Mouse (Mus musculus) cortical plate, adult 2 months (tissue): ENCODE measurements around the gene Ddx5. TPM values are rescaled to one million over a fixed set of nuclear protein-coding genes. Genes with fewer than 3 reads are reported as not detected.

Experiments used
- H3K27ac ChIP-seq: fragments of 200-500 bp; 2 replicates; pipeline ENCODE4 v1.5.1; 2012; ENCODE audit warnings: low read length, control low read depth, inconsistent platforms; ENCODE audit not compliant: insufficient read depth
- H3K4me1 ChIP-seq: fragments of 200-500 bp; 2 replicates; pipeline ENCODE4 v1.6.1; 2011; ENCODE audit warnings: low read length; ENCODE audit not compliant: control insufficient read depth, insufficient read depth
- H3K4me3 ChIP-seq: fragments of 200-500 bp; 2 replicates; pipeline ENCODE4 v1.5.1; 2011; ENCODE audit warnings: mild to moderate bottlenecking, low read length, control low read depth; ENCODE audit not compliant: insufficient read depth
- CTCF ChIP-seq: fragments of 200-500 bp; IDR thresholded peaks from 2 replicates; pipeline ENCODE4 v1.5.1; 2011; ENCODE audit warnings: mild to moderate bottlenecking, control low read depth, low read length; ENCODE audit not compliant: insufficient read depth; ENCODE audit errors: extremely low read depth
- POLR2A ChIP-seq: fragments of 200-500 bp; IDR thresholded peaks from 2 replicates; pipeline ENCODE4 v1.6.1; 2011; ENCODE audit warnings: mild to moderate bottlenecking, low read length, control low read depth; ENCODE audit not compliant: insufficient read depth; ENCODE audit errors: extremely low read depth
- polyA plus RNA-seq: library from polyadenylated mRNA; depleted of rRNA; stranded (reverse); fragments of >200 nt; gene quantifications from 2 replicates; pipeline ENCODE4 v1.2.3, GENCODE M21; 2012; rRNA removed

Ddx5 gene
- 408 and 412 TPM in 2 replicates for polyA plus RNA-seq

DNA sequence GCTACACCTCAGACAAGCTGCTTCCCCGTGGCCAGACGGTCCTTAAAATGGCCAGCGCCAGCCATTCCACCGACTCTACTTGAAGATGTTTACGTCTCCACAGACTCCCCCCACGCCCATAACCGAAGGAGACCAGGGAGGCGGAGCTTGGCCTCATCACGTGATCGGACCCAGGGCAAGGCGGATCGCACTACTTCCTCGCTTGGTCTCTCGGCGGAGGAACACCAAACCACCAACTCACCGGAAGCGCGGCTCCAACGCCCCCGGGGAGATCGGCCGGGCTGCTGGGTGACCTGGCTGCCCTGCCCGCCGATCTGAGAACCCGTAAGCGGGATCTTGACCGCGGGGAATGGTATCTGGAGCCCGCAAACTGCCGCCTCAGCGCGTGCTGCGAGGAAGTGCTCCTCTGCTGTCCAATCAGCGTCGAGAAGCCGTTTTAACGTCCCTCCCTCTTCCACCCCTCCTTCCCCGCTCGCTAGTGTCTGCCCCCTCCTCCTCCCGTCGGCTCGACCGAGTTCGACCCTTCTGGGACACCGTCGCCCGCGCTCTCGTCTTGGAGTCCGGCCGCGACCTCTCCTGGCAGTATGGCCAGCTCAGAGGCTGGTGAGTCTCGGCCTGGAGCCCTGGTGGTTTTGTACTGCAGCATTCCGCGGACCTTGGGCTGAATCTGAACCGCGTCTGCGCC is at the start of gene Ddx5, which contains the start of gene Cep95:
Ddx5 (minus strand) TSS at position 411 of the 685 bp plus-strand sequence.
Cep95 (plus strand) TSS at position 478 of the 685 bp plus-strand sequence.
- Histone ChIP-seq H3K27ac (peak within 1 kb of the TSS; percentile 99), H3K4me3 (peak within 1 kb of the TSS; percentile 68), H3K4me1 (0 out of 2 replicates have a peak, but pooled peaks cover 2% of the 10 kb centered on the region)
- no peak for TF ChIP-seq CTCF
- TF ChIP-seq POLR2A: peak; percentile 85

DNA sequence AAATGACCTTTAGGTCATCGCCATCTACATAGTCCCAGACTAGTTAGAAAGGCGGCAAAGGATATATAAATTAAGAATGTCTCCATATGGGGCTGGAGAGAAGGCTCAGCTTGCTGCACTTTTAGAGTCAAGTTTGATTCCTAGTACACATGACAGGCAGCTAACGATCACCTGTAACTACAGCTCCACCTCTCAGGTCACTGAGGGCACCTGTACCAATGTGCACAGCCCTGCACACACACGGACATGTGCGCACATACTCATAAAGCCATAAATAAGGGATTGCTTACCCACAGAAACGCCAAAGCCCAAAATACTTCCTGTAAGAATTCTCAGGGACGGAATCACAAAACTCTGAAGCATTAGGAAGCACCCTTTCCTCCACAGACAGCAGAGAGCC is 39.1 kb upstream of the Ddx5 start:
- Histone ChIP-seq H3K4me1 (peaks cover 3% of the 10 kb centered on the region; the same call in 1 of the 2 replicates), H3K4me3 (no peak overlapping the region), H3K27ac (no peak overlapping the region)
- TF ChIP-seq POLR2A: no peak
- TF ChIP-seq CTCF: no peak

DNA sequence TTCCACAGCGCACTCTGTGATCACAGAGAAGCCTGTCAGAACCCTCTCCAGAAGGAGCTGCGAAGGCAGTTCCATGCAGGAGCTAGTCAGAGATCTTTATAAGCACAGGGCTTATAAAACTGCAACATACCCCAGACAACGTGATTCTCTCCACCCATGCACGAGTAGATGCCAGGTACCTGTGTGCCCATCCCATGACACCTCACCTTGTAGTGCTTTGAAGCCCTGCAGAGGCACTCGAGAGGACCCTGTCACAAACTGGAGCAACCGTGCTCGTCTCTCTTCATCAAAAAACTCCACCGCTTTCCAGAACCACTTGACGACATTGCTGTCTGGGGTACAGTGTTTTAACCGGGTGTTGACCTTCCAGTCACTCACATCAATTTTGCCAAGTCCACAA is 35.4 kb upstream of the Ddx5 start:
- 0 out of 2 replicates have a peak overlapping the region, but pooled peaks have one; percentile 48 for H3K27ac ChIP-seq
- no peak for TF ChIP-seq CTCF
- TF ChIP-seq POLR2A: no peak
- H3K4me1 ChIP-seq: peaks cover 12% of the 10 kb centered on the region
- H3K4me3 ChIP-seq: no peak overlapping the region

GRCm38 (mm10) chr11:106823741-106824140 is 34.8 kb upstream of the Ddx5 start:
- Histone ChIP-seq H3K27ac (0 out of 2 replicates have a peak overlapping the region, but pooled peaks have one; percentile 48), H3K4me3 (no peak overlapping the region), H3K4me1 (peaks cover 14% of the 10 kb centered on the region)
- TF ChIP-seq POLR2A (no peak), CTCF (no peak)

DNA sequence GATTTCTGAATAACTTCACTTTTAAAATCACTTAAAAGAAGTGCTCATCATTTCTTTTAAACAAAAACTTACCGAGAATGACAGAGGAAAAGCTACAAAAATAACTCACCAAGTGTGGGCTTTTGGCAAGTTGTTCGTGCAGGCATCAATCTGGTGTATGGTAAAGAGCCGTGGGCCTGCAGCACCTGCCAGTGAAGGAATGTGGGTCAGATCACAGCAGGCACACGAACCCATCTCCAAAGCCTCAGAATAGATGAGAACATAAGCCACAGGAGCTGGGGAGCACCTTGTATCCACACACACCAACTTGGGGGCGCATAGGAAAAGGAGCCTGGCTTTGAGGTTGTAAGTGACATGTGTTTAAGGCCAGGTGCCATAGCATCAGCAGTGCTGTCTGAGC is 33.9 kb upstream of the Ddx5 start:
- H3K4me3 ChIP-seq: no peak overlapping the region
- TF ChIP-seq CTCF: no peak
- TF ChIP-seq POLR2A: no peak
- H3K4me1 ChIP-seq: peaks cover 15% of the 10 kb centered on the region
- peak overlapping the region; percentile 12; the same call in 1 of the 2 replicates for H3K27ac ChIP-seq

- Histone ChIP-seq H3K4me3 (no peak overlapping the region), H3K4me1 (peaks cover 17% of the 10 kb centered on the region), H3K27ac (peak overlapping the region; percentile 12; the same call in 1 of the 2 replicates)
- TF ChIP-seq POLR2A: no peak
- TF ChIP-seq CTCF: no peak
These were observed 33.5 kb upstream of the Ddx5 start for GRCm38 (mm10) chr11:106822491-106822890.

DNA sequence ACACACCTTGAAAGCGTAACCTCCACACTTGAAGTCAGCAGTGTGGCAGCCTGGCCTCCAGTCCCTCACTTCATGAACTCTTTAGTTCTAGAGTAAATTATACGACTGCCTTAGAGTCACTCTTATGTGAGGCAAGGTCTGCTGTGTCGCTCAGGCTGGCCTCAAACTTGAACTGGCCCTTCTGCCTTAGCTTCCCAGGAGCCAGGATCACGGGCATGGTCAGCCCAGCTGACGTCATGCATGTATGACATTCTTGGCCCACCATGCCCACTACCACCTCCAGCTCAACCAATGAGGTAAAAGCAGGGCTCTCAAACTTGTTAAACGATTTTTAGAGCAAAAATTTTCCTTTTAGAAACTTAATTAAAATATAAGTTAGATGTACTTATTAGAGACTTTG is 32.4 kb upstream of the Ddx5 start:
- Histone ChIP-seq H3K4me3 (no peak overlapping the region), H3K4me1 (peaks cover 18% of the 10 kb centered on the region), H3K27ac (no peak overlapping the region)
- no peak for TF ChIP-seq CTCF
- TF ChIP-seq POLR2A: no peak

GRCm38 (mm10) chr11:106820972-106821371 is 32.0 kb upstream of the Ddx5 start:
- Histone ChIP-seq H3K4me3 (no peak overlapping the region), H3K4me1 (peaks cover 18% of the 10 kb centered on the region), H3K27ac (no peak overlapping the region)
- TF ChIP-seq POLR2A: no peak
- no peak for TF ChIP-seq CTCF

DNA sequence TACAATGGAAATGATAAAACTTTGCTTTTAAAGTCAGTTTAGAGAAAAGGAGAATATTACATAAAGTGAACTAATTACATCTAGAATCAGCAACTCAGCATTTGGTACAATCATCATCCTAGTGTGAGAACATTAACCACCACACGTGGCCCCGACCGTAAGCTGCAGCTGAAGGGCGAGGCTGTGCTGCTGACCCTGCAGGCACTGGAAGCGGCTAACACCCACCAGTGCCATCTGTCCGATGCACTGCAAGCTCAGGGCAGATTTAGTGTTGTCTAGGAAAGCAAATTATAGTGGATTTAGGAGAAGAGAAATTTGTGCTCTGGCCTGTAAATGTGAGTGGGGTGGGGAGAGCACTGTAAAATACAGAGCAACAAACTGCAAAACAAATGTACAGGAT is 31.3 kb upstream of the Ddx5 start:
- no peak overlapping the region for H3K4me3 ChIP-seq
- H3K4me1 ChIP-seq: peaks cover 22% of the 10 kb centered on the region
- TF ChIP-seq POLR2A: no peak
- H3K27ac ChIP-seq: no peak overlapping the region

- peaks cover 24% of the 10 kb centered on the region for H3K4me1 ChIP-seq
- no peak overlapping the region; the same call in 1 of the 2 replicates for H3K27ac ChIP-seq
- no peak overlapping the region for H3K4me3 ChIP-seq
- no peak for TF ChIP-seq CTCF
- no peak for TF ChIP-seq POLR2A
These were observed 30.6 kb upstream of the Ddx5 start for GRCm38 (mm10) chr11:106819595-106819994.

- H3K27ac ChIP-seq: peak overlapping the region; percentile 78
- H3K4me3 ChIP-seq: no peak overlapping the region
- H3K4me1 ChIP-seq: peaks cover 21% of the 10 kb centered on the region
- TF ChIP-seq CTCF: no peak
These were observed 29.4 kb upstream of the Ddx5 start for GRCm38 (mm10) chr11:106818341-106818740.
